Mouse (Mus musculus) brain, embryonic 14.5 days (tissue): ENCODE measurements around the gene Specc1l. TPM values are rescaled to one million over a fixed set of nuclear protein-coding genes. Genes with fewer than 3 reads are reported as not detected.

Experiments
- DNase-seq: peaks from one replicate; pipeline ENCODE4 v3.0.0-alpha.2; 2011; ENCODE audit warnings: low read depth
- CTCF ChIP-seq: fragments of 200-500 bp; IDR thresholded peaks from 2 replicates; pipeline ENCODE4 v1.5.1; 2012; ENCODE audit warnings: inconsistent platforms, mild to moderate bottlenecking, moderate library complexity, borderline replicate concordance; ENCODE audit not compliant: insufficient read depth, insufficient read length; ENCODE audit errors: extremely low read depth
- POLR2A ChIP-seq: fragments of 200-500 bp; IDR thresholded peaks from 2 replicates; pipeline ENCODE4 v1.6.1; 2012; ENCODE audit warnings: mild to moderate bottlenecking, inconsistent platforms, borderline replicate concordance; ENCODE audit not compliant: poor library complexity, insufficient read depth, insufficient read length, severe bottlenecking; ENCODE audit errors: extremely low read depth
- polyA plus RNA-seq: library from polyadenylated mRNA; depleted of rRNA; stranded (reverse); fragments of >200 nt; gene quantifications from 2 replicates; pipeline ENCODE4 v1.2.3, GENCODE M21; 2012

Specc1l gene
- polyA plus RNA-seq, 1 experiment = 42.0 TPM

DNA sequence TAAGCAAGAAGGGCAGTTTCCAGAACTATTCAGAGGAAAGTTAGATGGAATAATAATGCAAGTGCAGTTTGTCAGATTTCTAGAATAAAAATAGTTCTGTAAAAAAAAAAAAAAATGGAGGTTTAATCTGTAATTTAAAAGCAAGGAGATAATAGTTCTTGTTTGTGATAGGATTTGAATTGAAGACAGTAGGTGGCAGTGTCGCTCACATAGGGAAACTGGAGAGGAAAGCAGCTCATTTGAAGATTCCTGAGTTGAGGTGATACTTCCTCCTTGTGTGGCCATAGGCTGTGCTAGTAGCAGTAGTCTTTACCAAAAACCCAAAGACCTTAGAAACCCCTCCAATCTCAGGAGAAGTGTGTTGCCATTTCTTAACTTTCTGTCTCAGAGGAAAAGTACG lies 43.2 kb downstream of the Specc1l start:
- no peak for TF ChIP-seq POLR2A
- peak; percentile 42; the same call in 1 of the 2 replicates for TF ChIP-seq CTCF

DNA sequence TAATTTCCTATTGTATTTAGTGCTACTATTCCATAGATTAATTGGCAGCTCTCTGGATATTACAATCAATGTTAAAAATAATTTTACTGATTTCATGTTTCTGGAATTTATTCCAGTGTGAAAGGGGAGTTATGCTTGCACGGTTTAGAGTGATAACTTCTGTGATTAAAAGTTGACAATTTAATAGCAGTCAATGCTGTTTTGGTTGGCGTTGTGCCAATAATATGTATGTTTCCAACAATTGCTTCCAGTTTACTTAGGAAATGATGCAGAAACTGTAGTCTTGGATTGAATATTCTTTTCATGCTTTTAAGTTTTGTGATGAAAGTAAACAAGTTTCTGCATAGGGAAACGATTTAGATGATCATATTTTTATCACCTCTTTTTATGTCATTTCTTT lies 45.5 kb downstream of the Specc1l start:
- TF ChIP-seq POLR2A (no peak), CTCF (no peak)
- DNase-seq = peak; percentile 7

More for the DNA sequence above, 43.2 kb downstream of the Specc1l start:
- DNase-seq = peak; percentile 73

DNA sequence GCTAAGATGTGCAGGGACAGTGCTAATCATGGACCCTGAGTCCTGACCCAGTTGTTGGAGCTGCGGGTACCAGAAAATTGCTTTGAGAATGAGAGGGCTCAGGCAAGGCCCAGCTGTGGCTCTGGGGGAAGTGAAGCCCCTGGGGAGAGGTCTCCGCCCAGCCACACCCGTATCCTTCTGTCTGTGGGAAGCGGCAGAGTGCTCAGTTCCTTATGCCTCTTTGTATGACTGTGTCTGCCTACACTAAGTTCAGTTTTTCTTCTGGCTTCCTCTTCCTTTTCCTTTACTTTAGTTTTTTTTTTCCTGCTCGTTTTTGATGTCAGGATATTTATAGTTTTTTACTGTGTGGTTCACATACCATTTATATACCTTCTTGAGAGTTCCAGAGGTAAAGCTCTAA lies 46.4 kb downstream of the Specc1l start:
- TF ChIP-seq POLR2A (no peak), CTCF (no peak)

DNA sequence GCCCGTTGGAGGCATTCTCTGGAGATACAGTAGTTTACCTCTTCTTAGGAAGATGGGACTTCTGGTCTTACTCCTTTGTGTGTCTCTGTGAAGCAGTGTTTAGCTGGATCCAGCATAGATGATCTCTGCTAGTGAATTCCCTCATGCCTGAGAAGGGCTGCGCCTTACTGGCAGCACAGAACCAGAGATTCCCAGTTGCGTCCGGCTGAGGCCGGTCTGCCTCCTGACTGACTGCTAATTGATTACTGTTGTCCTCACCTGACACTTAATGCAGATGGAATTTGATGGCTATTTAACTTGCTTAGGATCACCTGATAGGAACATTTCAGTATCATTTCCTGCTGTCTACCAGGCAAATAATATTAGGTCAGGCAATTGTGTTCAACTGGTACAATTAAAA lies 49.4 kb downstream of the Specc1l start:
- no peak for TF ChIP-seq POLR2A
- no peak for TF ChIP-seq CTCF
- no peak for DNase-seq

More for the DNA sequence above, 46.4 kb downstream of the Specc1l start:
- DNase-seq = no peak

DNA sequence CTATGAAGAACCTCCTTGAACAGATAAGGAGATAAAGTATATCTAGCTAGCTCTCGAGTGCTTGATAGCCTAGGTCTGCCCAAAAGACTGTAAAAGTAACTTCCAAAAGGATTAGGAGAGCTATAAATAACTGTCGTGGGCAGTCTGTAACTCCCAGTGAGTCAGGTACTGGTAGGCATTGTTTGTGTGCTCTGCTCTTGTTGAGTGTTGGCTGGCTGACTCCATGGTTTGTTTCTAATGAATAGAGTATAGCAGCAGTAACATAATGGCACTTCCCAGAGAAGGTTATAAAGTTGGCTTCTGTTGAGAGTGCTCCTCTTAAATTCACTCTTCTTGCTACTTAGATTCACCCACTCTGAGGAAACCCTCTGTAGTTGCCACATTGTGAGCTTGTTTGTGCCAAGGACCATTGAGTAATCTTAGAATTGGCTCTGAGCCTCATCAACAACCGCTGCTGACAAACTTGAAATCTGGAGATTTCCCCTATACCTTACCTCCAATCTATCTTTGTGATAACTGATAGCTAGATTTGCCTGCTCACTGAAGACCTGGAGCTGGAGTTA lies 53.2 kb downstream of the Specc1l start:
- TF ChIP-seq POLR2A (no peak), CTCF (no peak)
- no peak for DNase-seq

DNA sequence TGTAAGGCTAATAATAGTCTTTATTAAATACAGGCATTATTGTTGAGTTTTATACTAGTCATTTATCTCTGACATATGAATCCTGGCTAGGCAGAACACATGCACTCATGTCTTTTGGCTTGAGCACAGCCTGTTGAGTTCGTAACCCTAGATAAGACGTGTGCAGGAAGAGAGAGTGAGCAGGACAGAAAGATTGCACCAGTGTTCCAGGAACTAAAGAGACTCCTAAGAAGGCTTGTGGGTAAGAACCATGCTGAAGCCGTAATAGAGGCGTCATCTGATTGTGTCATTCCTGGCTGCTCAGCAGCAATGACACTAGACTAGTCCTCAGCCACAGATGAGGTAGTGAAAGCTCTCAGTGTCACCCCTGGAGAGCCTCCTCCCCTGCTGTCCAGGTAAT lies 61.1 kb downstream of the Specc1l start:
- no peak for TF ChIP-seq POLR2A
- TF ChIP-seq CTCF = no peak
- DNase-seq = no peak

DNA sequence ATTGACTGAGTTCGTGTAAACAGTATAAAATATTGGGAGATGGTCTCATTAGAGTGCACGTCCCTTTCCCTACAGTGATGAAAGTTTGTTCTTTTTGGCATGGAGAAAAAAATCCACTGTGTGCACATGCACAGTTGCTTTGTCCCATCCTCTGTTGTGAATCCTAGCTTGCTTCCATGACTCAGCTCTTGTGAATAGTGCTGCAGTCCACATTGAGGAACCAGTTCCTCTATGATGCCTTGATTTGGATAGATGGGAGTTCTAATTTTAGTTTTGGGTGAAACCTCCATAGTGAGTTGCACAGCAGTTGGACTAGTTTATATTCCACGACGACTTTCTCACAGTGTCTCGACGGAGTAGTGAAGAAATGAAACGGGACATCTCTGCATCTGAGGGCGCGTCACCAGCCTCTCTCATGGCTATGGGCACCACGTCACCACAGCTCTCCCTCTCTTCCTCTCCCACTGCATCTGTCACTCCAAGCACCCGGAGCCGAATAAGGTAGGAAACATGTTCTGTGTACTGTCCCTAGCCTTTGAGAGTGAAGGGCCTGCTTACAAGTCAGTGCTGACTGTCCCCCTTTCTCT lies 64.6 kb downstream of the Specc1l start:
- no peak for DNase-seq
- TF ChIP-seq CTCF (no peak), POLR2A (no peak)

DNA sequence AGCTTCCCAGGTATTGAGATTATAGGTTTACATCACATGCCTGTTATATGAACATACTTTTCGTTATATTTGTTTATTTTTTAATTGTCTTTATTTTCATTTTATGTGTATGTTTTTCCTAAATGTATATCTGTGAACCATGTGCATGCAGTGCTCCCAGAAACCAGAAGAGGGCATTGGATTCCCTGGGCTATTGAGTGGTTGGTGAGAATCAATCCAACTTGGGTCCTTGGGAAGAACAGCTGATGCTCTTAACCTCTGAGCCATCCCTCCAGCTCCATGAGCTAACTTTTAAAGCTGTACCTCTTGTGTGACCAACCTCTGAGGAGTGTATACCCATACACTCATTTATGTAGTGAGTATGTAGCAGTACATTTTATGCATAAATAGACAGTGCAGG lies 65.6 kb downstream of the Specc1l start:
- peak; percentile 38 for DNase-seq
- TF ChIP-seq POLR2A (no peak), CTCF (peak; percentile 59; the same call in 1 of the 2 replicates)

DNA sequence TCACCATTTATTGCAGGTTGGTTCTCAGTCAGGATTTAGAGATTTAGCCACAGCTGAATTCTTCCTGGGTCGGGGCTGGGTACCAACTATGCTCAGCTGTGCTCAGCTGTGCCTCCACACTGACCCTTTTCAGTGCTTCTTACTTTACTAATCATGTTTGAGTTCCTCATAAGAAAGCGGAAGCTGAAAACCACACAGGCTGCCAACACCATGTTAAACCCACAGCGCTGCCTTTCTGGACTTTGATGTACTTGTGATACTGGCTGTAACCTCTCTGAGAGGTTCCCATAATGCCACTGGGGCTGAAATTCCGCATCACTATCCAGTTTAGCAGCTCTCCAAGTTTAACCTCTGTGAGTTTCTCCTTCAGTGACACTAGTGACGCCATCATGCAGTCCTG lies 70.8 kb downstream of the Specc1l start:
- TF ChIP-seq POLR2A (no peak), CTCF (no peak)
- no peak for DNase-seq

DNA sequence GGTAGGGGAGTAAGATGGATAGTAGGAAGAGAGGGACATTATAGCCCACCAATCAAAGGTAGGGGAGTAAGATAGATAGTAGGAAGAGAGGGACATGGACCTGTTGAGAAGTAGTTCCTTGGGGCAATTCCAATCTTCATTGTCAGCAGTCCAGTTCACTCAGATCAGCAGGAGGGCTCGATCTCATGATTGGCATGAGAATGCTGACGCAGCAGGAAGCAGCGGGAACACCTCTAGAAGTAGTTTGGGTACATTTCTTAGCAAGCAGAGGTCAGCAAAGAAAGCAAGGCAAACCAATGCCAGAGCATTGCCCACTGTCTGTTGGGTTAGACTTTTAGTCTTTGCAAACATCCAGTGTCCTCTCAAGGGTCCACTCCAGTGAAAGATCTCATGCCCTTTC lies 71.9 kb downstream of the Specc1l start:
- no peak for DNase-seq
- TF ChIP-seq CTCF (no peak), POLR2A (no peak)

DNA sequence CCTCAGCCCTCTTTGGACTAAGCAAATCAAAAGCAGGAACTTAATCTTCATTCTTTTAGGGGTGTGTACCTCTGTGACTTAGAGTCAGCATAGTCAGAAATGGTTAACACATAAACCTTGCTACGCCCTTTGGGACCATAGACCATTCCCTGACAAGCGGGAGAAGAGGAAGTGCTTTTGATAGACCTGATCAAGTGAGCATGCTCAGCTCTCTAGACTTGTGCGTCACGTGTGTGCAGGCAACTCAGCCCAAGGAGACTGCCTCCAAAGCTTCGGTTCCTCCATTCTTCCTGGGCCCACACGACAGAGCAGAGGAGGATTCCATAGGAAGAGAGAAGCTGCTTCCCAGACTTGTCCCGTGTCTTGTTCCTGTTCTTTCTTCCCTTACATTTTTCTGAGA lies 76.7 kb downstream of the Specc1l start:
- TF ChIP-seq POLR2A (no peak), CTCF (no peak)

DNA sequence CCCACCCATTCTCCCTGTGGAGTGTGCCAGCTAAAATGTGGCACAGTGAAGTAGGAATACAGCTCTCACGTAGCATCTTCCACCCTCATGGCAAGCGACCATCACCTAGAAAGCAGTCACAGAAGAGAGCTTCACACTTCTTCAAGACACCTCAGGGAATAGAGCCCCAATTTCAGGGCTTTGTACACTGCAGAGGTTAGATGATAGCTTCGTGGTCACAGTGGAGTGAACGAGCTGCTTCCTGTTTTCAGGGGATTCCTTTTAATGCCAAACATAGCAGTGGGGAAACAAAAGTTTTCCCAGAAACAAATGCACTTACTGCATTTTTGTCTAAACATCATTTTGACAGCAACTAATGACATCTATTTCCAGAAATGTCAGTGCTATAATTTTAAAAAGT lies 77.5 kb downstream of the Specc1l start:
- DNase-seq = no peak
- TF ChIP-seq CTCF (no peak), POLR2A (no peak)

More for the DNA sequence above, 76.7 kb downstream of the Specc1l start:
- no peak for DNase-seq

DNA sequence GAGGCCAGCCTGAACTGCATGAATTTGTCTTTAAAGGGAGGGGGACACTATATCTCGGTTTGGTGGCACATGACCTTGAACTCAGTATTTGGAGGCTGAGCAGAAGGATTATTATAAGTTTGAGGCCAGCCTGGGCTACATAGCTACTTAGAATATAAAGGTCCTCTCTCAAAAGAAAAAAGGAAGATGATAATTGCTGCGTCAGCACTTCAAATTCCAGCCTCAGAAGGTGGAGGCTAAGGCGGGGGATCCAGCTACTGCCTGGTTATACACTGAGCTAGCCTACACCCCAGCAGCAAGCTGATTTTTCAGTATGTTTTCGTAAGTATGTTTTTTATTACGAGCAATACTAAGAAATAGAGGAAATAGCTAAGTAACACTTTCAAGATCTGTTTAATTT lies 78.8 kb downstream of the Specc1l start:
- DNase-seq = no peak
- TF ChIP-seq POLR2A (no peak), CTCF (no peak)
